Mouse (Mus musculus): Measurements from ENCODE around the gene Myo5a. TPM values are rescaled to one million over a fixed set of nuclear protein-coding genes. Genes with fewer than 3 reads are reported as not detected.

Myo5a gene
- total RNA-seq, 1 experiment from 2014 or later, result 177 TPM

DNA sequence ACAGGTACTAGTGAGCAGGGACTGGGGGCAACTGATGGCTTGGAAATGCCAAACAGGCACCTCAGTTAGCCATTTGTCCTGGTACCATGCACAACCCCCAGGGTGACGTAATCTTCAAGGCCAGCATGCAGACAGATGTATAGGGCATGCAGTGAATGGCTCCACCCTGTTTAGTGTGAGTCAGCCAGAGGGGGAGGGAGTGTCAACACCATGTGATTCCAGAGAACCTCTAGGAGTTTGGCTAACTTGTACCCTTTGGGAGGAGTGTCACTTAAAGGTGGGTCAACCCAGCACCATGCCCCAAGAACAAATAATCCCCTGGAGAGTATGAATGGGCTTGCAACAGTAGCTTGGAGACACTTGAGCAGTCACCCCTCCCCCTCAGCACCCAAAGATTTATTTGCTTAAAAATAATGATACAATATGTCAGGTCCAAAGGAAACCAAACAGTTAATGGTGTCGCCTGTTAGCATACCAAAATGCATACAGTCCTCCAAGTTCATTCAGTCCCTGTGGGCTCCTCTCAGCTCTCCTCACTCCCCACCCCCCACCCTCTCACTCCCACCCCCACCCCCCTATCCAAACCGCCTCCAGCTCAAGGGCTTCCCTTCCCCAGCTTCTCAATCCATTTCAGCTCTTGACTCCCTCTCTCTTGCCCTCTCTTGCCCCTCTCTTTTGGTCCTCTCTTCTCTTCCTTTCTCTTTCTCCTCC is 193.3 kb downstream of the Myo5a start:
- ATAC-seq (ENCODE audit: extremely low read depth, insufficient number of reproducible peaks, low FRiP score, poor library complexity, severe bottlenecking), result no peak

DNA sequence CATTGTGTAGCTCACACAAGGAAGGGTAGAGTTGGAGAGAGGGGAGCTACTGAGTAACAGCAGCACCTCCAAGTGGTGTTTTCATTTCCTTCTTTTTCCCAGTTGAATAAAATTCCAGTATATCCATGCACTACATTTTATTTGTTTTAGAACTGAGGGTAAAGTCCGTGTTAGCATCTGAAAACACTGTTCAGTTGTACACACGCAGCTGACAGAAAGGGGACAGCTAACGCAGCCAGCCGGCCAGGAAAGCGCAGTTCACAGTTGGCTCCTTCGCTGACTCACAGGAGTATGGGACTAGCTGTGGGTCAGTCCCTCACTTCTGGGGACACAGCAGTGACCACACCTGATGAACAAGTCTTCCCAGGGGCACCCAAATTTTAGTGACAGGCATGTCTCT is 196.3 kb downstream of the Myo5a start:
- no peak for ATAC-seq (ENCODE audit: extremely low read depth, insufficient number of reproducible peaks, low FRiP score, poor library complexity, severe bottlenecking)

DNA sequence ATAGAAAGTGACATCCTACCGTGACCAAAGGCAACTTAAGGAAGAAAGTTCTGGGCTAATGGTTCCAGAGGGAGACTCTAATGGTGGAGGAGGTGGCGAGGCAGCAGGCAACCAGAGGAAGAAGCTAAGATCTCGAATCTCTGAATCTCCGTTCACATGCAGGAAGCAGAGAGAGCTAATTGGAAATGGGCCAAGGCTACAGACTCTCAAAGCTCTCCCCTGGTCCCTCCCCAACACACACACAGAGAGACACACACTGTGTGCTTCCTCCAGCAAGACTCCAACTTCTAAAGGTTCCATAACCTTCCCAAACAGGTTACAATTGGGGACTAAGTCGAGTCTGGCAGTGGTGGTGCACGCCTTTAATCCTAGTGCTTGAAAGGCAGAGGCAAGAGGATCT is 199.6 kb downstream of the Myo5a start:
- ATAC-seq (ENCODE audit: extremely low read depth, insufficient number of reproducible peaks, low FRiP score, poor library complexity, severe bottlenecking), result no peak

DNA sequence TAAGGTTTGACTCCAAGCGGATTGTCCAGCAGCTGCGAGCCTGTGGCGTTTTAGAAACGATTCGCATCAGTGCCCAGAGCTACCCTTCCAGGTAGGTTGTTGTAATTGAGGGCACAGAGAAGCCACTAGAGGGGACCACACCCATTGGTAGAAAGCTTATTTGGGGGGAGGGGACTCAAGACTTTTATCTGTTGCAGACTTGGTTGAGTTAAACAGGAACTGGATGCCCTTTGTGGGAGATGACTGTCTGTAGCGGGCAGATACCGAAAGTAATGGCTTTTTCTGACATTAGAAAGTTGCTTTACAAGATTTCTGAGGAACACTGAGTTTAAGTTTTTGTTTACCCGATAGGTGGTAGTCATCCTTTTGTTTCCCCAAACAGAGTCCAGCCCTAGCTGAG is 200.7 kb downstream of the Myo5a start:
- no peak for ATAC-seq (ENCODE audit: extremely low read depth, insufficient number of reproducible peaks, low FRiP score, poor library complexity, severe bottlenecking)

Other genes starting within 250 kb of the Myo5a start
- 0.12 TPM in 1 of 2 replicates, not detected in the other for gene Onecut1, start 209.1 kb upstream of the Myo5a start, total RNA-seq (2017)
- 86.2 and 101 TPM in 2 replicates for gene Fam214a, start 118.1 kb upstream of the Myo5a start, total RNA-seq (2017)
- 110 and 123 TPM in 2 replicates for gene Arpp19, start 33.4 kb upstream of the Myo5a start, total RNA-seq (2017)
- gene Myo5c, start 161.0 kb downstream of the Myo5a start, total RNA-seq (2017), result 0.37 and 0.70 TPM in 2 replicates
- 0.70 and 2.5 TPM in 2 replicates for gene Gnb5, start 235.3 kb downstream of the Myo5a start, total RNA-seq (2017)